Comparison of ENCODE assay signal across 14 mouse cellular contexts in genomic region chr19:45160523-45160922, GRCm38 (mm10). TPM values are rescaled to one million over a fixed set of nuclear protein-coding genes. Genes with fewer than 3 reads are reported as not detected.
DNase-seq lines count a peak whose midpoint lies in the region; ATAC-seq lines count a peak whose summit lies in the region.
"Had no signal": no experiment of that assay in that cellular context is flagged by ENCODE, and none has a peak within 500 bp of the region (broad histone marks: within the 10 kb centered on the region; RNA-seq: fewer than 3 reads in every experiment).

No protein-coding gene starts in this region.

- peaks cover 18% of the 10 kb centered on the region for H3K4me1 ChIP-seq in heart, embryonic 10.5 days
- H3K4me1 ChIP-seq in limb, embryonic 13.5 days, result peaks cover 6% of the 10 kb centered on the region; the same call in 1 of the 2 replicates
- peaks cover 17% of the 10 kb centered on the region for H3K4me1 ChIP-seq in limb, embryonic 10.5 days
- H3K4me1 ChIP-seq: hindbrain, embryonic 15.5 days had no signal

- WGBS in heart, embryonic 10.5 days, result 0% methylated on average over 5 of the region's 5 CpGs
- 0% methylated on average over 5 of the region's 5 CpGs for WGBS in limb, embryonic 13.5 days
- 4% methylated on average over 5 of the region's 5 CpGs for WGBS in limb, embryonic 10.5 days

- peaks cover 100% of the 10 kb centered on the region for H3K27me3 ChIP-seq in heart, embryonic 10.5 days (ENCODE audit: insufficient read depth, poor library complexity, severe bottlenecking)
- H3K27me3 ChIP-seq in limb, embryonic 13.5 days, result peaks cover 100% of the 10 kb centered on the region
- peaks cover 100% of the 10 kb centered on the region for H3K27me3 ChIP-seq in limb, embryonic 10.5 days (ENCODE audit: low read depth, poor library complexity, severe bottlenecking)

- no peaks in the 10 kb centered on the region for H3K36me3 ChIP-seq in heart, embryonic 10.5 days
- no peaks in the 10 kb centered on the region for H3K36me3 ChIP-seq in limb, embryonic 13.5 days
- H3K36me3 ChIP-seq in limb, embryonic 10.5 days, result no peaks in the 10 kb centered on the region
- H3K36me3 ChIP-seq: hindbrain, embryonic 15.5 days had no signal

- no peak for DNase-seq in heart, embryonic 10.5 days (ENCODE audit: low spot score)
- no peak for DNase-seq in heart, adult 9 months (ENCODE audit: low spot score in 2 of 2)
- no peak for DNase-seq in limb, embryonic 10.5 days (ENCODE audit: low spot score)
- no peak for DNase-seq in thymus, postnatal 25 days
- DNase-seq: layer of hippocampus, postnatal 36 days had no signal

- no peak overlapping the region for H3K27ac ChIP-seq in heart, embryonic 10.5 days
- H3K27ac ChIP-seq in limb, embryonic 13.5 days, result no peak overlapping the region
- H3K27ac ChIP-seq in limb, embryonic 10.5 days, result no peak overlapping the region
- H3K27ac ChIP-seq: hindbrain, embryonic 15.5 days had no signal

- no peak overlapping the region for H3K4me2 ChIP-seq in limb, embryonic 13.5 days (replicated peaks)
- H3K4me2 ChIP-seq: hindbrain, embryonic 15.5 days had no signal

- H3K9me3 ChIP-seq in heart, embryonic 10.5 days, result no peaks in the 10 kb centered on the region
- no peaks in the 10 kb centered on the region for H3K9me3 ChIP-seq in limb, embryonic 13.5 days
- no peaks in the 10 kb centered on the region for H3K9me3 ChIP-seq in limb, embryonic 10.5 days (replicated peaks)
- H3K9me3 ChIP-seq: hindbrain, embryonic 15.5 days had no signal

- no peak for ATAC-seq in limb, embryonic 13.5 days (ENCODE audit: low FRiP score, low read depth)
- ATAC-seq in granulocyte monocyte progenitor cell, adult 5-6 weeks (replicated peaks; ENCODE audit: poor library complexity, severe bottlenecking), result peak; percentile 85
- ATAC-seq in megakaryocyte progenitor cell, adult 5-6 weeks (replicated peaks; ENCODE audit: poor library complexity), result peak; percentile 69
- no peak for ATAC-seq in activated CD4-positive, CD25-positive, alpha-beta regulatory T cell, adult 4 months

- H3K9ac ChIP-seq in limb, embryonic 13.5 days, result no peak overlapping the region
- H3K9ac ChIP-seq: hindbrain, embryonic 15.5 days had no signal

- peak overlapping the region; percentile 31; the same call in 1 of the 2 replicates for H3K4me3 ChIP-seq in heart, embryonic 10.5 days
- peak overlapping the region; percentile 5; the same call in 1 of the 2 replicates for H3K4me3 ChIP-seq in limb, embryonic 13.5 days
- no peak overlapping the region for H3K4me3 ChIP-seq in limb, embryonic 10.5 days
- H3K4me3 ChIP-seq: hindbrain, embryonic 15.5 days had no signal

RNA-seq across cellular contexts. Expression of gene Tlx1, which starts 10.0 kb away (rescaled TPM):
- 1.0 and 4.1 TPM in 2 replicates for polyA plus RNA-seq in heart, embryonic 10.5 days (2016; fragmentation: Nextera tagmentation; extraction: Ambion mirVana)
- 0.38 and 1.1 TPM in 2 replicates for polyA plus RNA-seq in limb, embryonic 13.5 days (2015; fragmentation: Nextera tagmentation; extraction: Ambion mirVana)
- 0.15 and 0.36 TPM in 2 replicates for polyA plus RNA-seq in limb, embryonic 10.5 days (2016; fragmentation: Nextera tagmentation; extraction: Ambion mirVana)
- total RNA-seq in granulocyte monocyte progenitor cell, adult 5-6 weeks (2014; fragmentation: Nextera tagmentation), result not detected in 2 replicates
- total RNA-seq in granulocyte monocyte progenitor cell, adult 5-6 weeks (2017), result not detected in 2 replicates
- not detected in 2 replicates for total RNA-seq in megakaryocyte progenitor cell, adult 5-6 weeks (2015)
- total RNA-seq in megakaryocyte progenitor cell, adult 5-6 weeks (2017), result not detected in 2 replicates
- polyA plus RNA-seq in activated CD4-positive, CD25-positive, alpha-beta regulatory T cell, adult 4 months (2017; shearing (Covaris generic)), result not detected
- total RNA-seq: adrenal gland, adult 8-10 months; gastrocnemius, adult 18-20 months; layer of hippocampus, postnatal 36 days; liver, adult 2 months had no signal
- polyA plus RNA-seq: forebrain, embryonic 11.5 days had no signal

Comparison
In these comparisons a context has a peak if more than half of its experiments do, and no peak if none do; other contexts are left out.
1. ATAC-seq: peak in granulocyte monocyte progenitor cell, adult 5-6 weeks (single experiment) and megakaryocyte progenitor cell, adult 5-6 weeks (single experiment); none in limb, embryonic 13.5 days (single experiment) and activated CD4-positive, CD25-positive, alpha-beta regulatory T cell, adult 4 months (single experiment).